Mouse (Mus musculus): Measurements from ENCODE around the gene Cyp3a13. TPM values are rescaled to one million over a fixed set of nuclear protein-coding genes. Genes with fewer than 3 reads are reported as not detected.
A peak's percentile ranks its signal among the peaks of the same experiment; 100 is the strongest.
"Not testable (repeated sequence)": the region's sequence is repeated elsewhere in the genome, so short reads cannot be mapped to it uniquely, and the experiment has no call there.

Gene Cyp3a13
- polyA plus RNA-seq, 1 experiment from 2014 or later: 14.7 TPM

DNA sequence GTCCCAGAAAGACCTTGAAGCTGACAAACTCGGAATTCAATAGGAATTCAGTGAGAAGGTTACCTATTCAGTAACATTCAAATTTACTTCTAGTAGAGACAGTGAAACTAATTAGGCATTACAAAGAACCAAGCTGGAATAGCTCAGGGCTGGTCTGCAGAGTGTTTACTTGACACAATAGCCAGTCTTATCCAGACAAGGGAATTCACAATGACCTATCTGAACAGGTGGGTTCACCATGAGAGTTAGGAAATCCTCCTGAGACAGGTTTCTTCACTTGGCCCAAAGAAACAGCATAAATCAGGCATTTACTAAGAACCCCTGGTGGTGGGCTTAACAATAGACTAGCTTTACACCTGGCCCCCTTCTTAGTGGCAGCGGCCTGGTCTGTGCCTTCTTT lies 12.5 kb upstream of the Cyp3a13 start:
- H3K27ac ChIP-seq (ENCODE audit: low read length); H3K9ac ChIP-seq (ENCODE audit: low read length); H3K36me3 ChIP-seq (ENCODE audit: control insufficient read depth, insufficient read depth, low read length); H3K4me3 ChIP-seq (replicated peaks; ENCODE audit: low read length); H3K9me3 ChIP-seq (replicated peaks; ENCODE audit: control insufficient read depth, low read length); H3K27me3 ChIP-seq (ENCODE audit: control insufficient read depth, insufficient read depth, low read length); ATAC-seq (ENCODE audit: insufficient read depth, low FRiP score); H3K4me1 ChIP-seq (ENCODE audit: control insufficient read depth, insufficient read depth, low read length); H3K4me2 ChIP-seq (ENCODE audit: low read depth, low read length): not testable (repeated sequence)
- WGBS: 63% methylated on average over 2 of the region's 2 CpGs

GRCm38 (mm10) chr5:137928439-137928838 lies 7.0 kb upstream of the Cyp3a13 start:
- H3K36me3 ChIP-seq (ENCODE audit: control insufficient read depth, insufficient read depth, low read length): no peaks in the 10 kb centered on the region
- no peak overlapping the region for H3K4me2 ChIP-seq (ENCODE audit: low read depth, low read length)
- H3K9me3 ChIP-seq (replicated peaks; ENCODE audit: control insufficient read depth, low read length): no peaks in the 10 kb centered on the region
- ATAC-seq (ENCODE audit: insufficient read depth, low FRiP score): no peak
- no peaks in the 10 kb centered on the region for H3K27me3 ChIP-seq (ENCODE audit: control insufficient read depth, insufficient read depth, low read length)
- no peak overlapping the region for H3K4me3 ChIP-seq (replicated peaks; ENCODE audit: low read length)
- 76% methylated on average over 11 of the region's 11 CpGs for WGBS
- H3K9ac ChIP-seq (ENCODE audit: low read length): no peak overlapping the region
- H3K27ac ChIP-seq (ENCODE audit: low read length): no peak overlapping the region
- no peaks in the 10 kb centered on the region for H3K4me1 ChIP-seq (ENCODE audit: control insufficient read depth, insufficient read depth, low read length)

GRCm38 (mm10) chr5:137922171-137922570 lies 752 bp upstream of the Cyp3a13 start:
- Histone ChIP-seq H3K27ac (ENCODE audit: low read length) (peak overlapping the region; percentile 61), H3K4me1 (ENCODE audit: control insufficient read depth, insufficient read depth, low read length) (no peaks in the 10 kb centered on the region), H3K4me3 (replicated peaks; ENCODE audit: low read length) (no peak overlapping the region), H3K9ac (ENCODE audit: low read length) (no peak overlapping the region), H3K27me3 (ENCODE audit: control insufficient read depth, insufficient read depth, low read length) (no peaks in the 10 kb centered on the region), H3K4me2 (ENCODE audit: low read depth, low read length) (0 out of 2 replicates have a peak overlapping the region, but pooled peaks have one; percentile 4), H3K36me3 (ENCODE audit: control insufficient read depth, insufficient read depth, low read length) (no peaks in the 10 kb centered on the region), H3K9me3 (replicated peaks; ENCODE audit: control insufficient read depth, low read length) (no peaks in the 10 kb centered on the region)
- ATAC-seq (ENCODE audit: insufficient read depth, low FRiP score): peak; percentile 86; the same call in 1 of the 2 replicates

GRCm38 (mm10) chr5:137915550-137915949 lies 5.9 kb downstream of the Cyp3a13 start:
- no peak for ATAC-seq (ENCODE audit: insufficient read depth, low FRiP score)
- 62% methylated on average over 6 of the region's 6 CpGs for WGBS
- H3K4me3 ChIP-seq (replicated peaks; ENCODE audit: low read length): no peak overlapping the region
- no peak overlapping the region for H3K9ac ChIP-seq (ENCODE audit: low read length)
- H3K27ac ChIP-seq (ENCODE audit: low read length): no peak overlapping the region
- no peak overlapping the region for H3K4me2 ChIP-seq (ENCODE audit: low read depth, low read length)
- H3K27me3 ChIP-seq (ENCODE audit: control insufficient read depth, insufficient read depth, low read length): no peaks in the 10 kb centered on the region
- H3K9me3 ChIP-seq (replicated peaks; ENCODE audit: control insufficient read depth, low read length): no peaks in the 10 kb centered on the region
- no peaks in the 10 kb centered on the region for H3K36me3 ChIP-seq (ENCODE audit: control insufficient read depth, insufficient read depth, low read length)
- no peaks in the 10 kb centered on the region for H3K4me1 ChIP-seq (ENCODE audit: control insufficient read depth, insufficient read depth, low read length)

DNA sequence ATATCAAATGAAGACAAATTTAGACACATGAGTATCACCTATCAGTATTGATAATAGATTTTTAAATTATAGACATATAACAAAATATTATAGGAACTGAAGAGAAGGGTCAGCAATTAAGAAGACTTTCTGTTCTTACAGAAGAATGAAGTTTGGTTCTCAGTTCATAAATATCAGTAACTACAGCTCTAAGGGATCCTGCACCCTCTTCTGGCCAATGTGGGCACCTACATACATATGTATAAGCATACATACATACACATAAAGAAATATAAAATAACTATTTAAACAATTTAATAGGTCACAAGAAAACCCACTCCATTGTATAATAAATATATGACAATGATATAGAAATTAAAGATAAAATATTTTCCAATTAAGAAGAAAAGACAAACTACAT lies 6.9 kb downstream of the Cyp3a13 start:
- no peaks in the 10 kb centered on the region for H3K36me3 ChIP-seq (ENCODE audit: control insufficient read depth, insufficient read depth, low read length)
- no peak overlapping the region for H3K4me2 ChIP-seq (ENCODE audit: low read depth, low read length)
- no peaks in the 10 kb centered on the region for H3K4me1 ChIP-seq (ENCODE audit: control insufficient read depth, insufficient read depth, low read length)
- H3K9ac ChIP-seq (ENCODE audit: low read length): no peak overlapping the region
- no peaks in the 10 kb centered on the region for H3K9me3 ChIP-seq (replicated peaks; ENCODE audit: control insufficient read depth, low read length)
- no peak overlapping the region for H3K4me3 ChIP-seq (replicated peaks; ENCODE audit: low read length)
- no peak for ATAC-seq (ENCODE audit: insufficient read depth, low FRiP score)
- no peak overlapping the region for H3K27ac ChIP-seq (ENCODE audit: low read length)
- H3K27me3 ChIP-seq (ENCODE audit: control insufficient read depth, insufficient read depth, low read length): no peaks in the 10 kb centered on the region

DNA sequence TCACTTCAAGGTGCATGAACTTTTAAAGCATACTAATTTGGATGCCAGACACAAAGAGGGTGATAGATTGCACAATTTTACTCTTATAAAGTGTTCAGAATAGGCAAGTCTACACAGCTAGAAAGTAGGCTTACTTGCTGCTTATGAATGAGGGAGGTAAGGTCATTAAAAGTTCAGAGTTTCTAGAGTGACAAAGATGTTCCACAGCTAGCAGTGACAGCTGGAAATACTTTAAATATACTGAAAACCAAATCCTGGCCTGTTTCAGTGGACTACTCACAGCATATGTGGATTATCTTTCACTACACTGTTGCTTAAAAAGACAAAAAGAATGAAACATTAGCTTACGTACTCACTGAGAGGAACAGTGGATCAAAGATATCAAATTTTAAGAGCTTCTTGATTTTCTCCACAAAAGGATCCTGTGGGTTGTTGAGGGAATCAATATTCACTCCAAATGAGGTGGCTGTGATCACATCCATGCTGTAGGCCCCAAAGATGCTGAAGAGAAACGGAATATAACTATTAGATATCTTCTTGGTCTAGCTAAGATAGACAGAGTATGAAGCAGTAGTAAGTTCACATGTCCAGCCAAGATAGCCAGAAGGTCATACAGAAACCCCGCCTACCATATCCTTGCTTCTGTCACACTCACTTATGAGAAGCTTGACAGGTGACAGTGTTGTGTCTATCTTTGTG lies 11.7 kb downstream of the Cyp3a13 start:
- H3K4me1 ChIP-seq (ENCODE audit: control insufficient read depth, insufficient read depth, low read length): no peaks in the 10 kb centered on the region
- H3K4me3 ChIP-seq (replicated peaks; ENCODE audit: low read length): no peak overlapping the region
- no peak overlapping the region for H3K4me2 ChIP-seq (ENCODE audit: low read depth, low read length)
- H3K36me3 ChIP-seq (ENCODE audit: control insufficient read depth, insufficient read depth, low read length): no peaks in the 10 kb centered on the region
- H3K27ac ChIP-seq (ENCODE audit: low read length): no peak overlapping the region
- 75% methylated on average over 3 of the region's 3 CpGs for WGBS
- no peaks in the 10 kb centered on the region for H3K27me3 ChIP-seq (ENCODE audit: control insufficient read depth, insufficient read depth, low read length)
- no peak overlapping the region for H3K9ac ChIP-seq (ENCODE audit: low read length)
- ATAC-seq (ENCODE audit: insufficient read depth, low FRiP score): no peak
- H3K9me3 ChIP-seq (replicated peaks; ENCODE audit: control insufficient read depth, low read length): no peaks in the 10 kb centered on the region

- no peaks in the 10 kb centered on the region for H3K9me3 ChIP-seq (replicated peaks; ENCODE audit: control insufficient read depth, low read length)
- WGBS: 64% methylated on average over 1 of the region's 1 CpGs
- no peak for ATAC-seq (ENCODE audit: insufficient read depth, low FRiP score)
These were observed 23.6 kb downstream of the Cyp3a13 start for GRCm38 (mm10) chr5:137897812-137898211.

DNA sequence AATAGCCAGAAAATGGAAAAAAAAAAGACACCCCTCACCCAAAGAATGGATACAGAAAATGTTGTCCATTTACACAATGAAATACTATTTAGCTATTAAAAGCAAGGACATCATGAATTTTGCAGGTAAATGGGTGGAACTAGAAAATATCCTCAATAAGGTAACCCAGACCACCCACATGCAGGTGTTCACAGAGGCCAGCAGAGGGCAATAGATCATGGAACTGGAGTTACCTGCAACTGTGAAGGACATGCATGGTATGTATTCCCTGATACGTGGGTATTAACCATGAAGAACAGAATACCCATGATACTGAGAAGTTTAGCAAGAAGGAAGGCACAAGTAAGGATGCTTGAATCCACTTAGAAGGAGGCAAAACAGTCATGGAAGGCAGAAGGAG lies 28.5 kb downstream of the Cyp3a13 start:
- Histone ChIP-seq H3K27me3 (ENCODE audit: control insufficient read depth, insufficient read depth, low read length) (no peaks in the 10 kb centered on the region), H3K4me2 (ENCODE audit: low read depth, low read length) (no peak overlapping the region), H3K9ac (ENCODE audit: low read length) (no peak overlapping the region), H3K9me3 (replicated peaks; ENCODE audit: control insufficient read depth, low read length) (no peaks in the 10 kb centered on the region), H3K27ac (ENCODE audit: low read length) (no peak overlapping the region), H3K4me3 (replicated peaks; ENCODE audit: low read length) (no peak overlapping the region), H3K4me1 (ENCODE audit: control insufficient read depth, insufficient read depth, low read length) (no peaks in the 10 kb centered on the region), H3K36me3 (ENCODE audit: control insufficient read depth, insufficient read depth, low read length) (no peaks in the 10 kb centered on the region)
- WGBS: 48% methylated on average over 1 of the region's 1 CpGs
- no peak for ATAC-seq (ENCODE audit: insufficient read depth, low FRiP score)

More at GRCm38 (mm10) chr5:137897812-137898211, 23.6 kb downstream of the Cyp3a13 start:
- H3K4me3 ChIP-seq (replicated peaks; ENCODE audit: low read length): no peak overlapping the region
- H3K27me3 ChIP-seq (ENCODE audit: control insufficient read depth, insufficient read depth, low read length): no peaks in the 10 kb centered on the region
- H3K9ac ChIP-seq (ENCODE audit: low read length): no peak overlapping the region
- H3K27ac ChIP-seq (ENCODE audit: low read length): no peak overlapping the region
- H3K4me1 ChIP-seq (ENCODE audit: control insufficient read depth, insufficient read depth, low read length): no peaks in the 10 kb centered on the region
- no peaks in the 10 kb centered on the region for H3K36me3 ChIP-seq (ENCODE audit: control insufficient read depth, insufficient read depth, low read length)
- H3K4me2 ChIP-seq (ENCODE audit: low read depth, low read length): no peak overlapping the region

GRCm38 (mm10) chr5:137887666-137888065 lies 33.8 kb downstream of the Cyp3a13 start:
- H3K27ac ChIP-seq (ENCODE audit: low read length): no peak overlapping the region
- H3K27me3 ChIP-seq (ENCODE audit: control insufficient read depth, insufficient read depth, low read length): no peaks in the 10 kb centered on the region
- no peaks in the 10 kb centered on the region for H3K9me3 ChIP-seq (replicated peaks; ENCODE audit: control insufficient read depth, low read length)
- ATAC-seq (ENCODE audit: insufficient read depth, low FRiP score): no peak
- H3K36me3 ChIP-seq (ENCODE audit: control insufficient read depth, insufficient read depth, low read length): no peaks in the 10 kb centered on the region
- H3K4me1 ChIP-seq (ENCODE audit: control insufficient read depth, insufficient read depth, low read length): no peaks in the 10 kb centered on the region
- H3K9ac ChIP-seq (ENCODE audit: low read length): no peak overlapping the region
- no peak overlapping the region for H3K4me2 ChIP-seq (ENCODE audit: low read depth, low read length)
- no peak overlapping the region for H3K4me3 ChIP-seq (replicated peaks; ENCODE audit: low read length)
- 100% methylated on average over 1 of the region's 1 CpGs for WGBS
